Mouse (Mus musculus): ENCODE measurements around the gene Slc12a8. TPM values are rescaled to one million over a fixed set of nuclear protein-coding genes. Genes with fewer than 3 reads are reported as not detected.
A peak's percentile ranks its signal among the peaks of the same experiment; 100 is the strongest.
"Not testable (repeated sequence)": the region's sequence is repeated elsewhere in the genome, so short reads cannot be mapped to it uniquely, and the experiment has no call there.

Gene Slc12a8
- 1 to 10 TPM in 1 of 4 experiments, under 1 TPM in 3; 0.68 to 1.7 (median 0.86) TPM for total RNA-seq (2022)

DNA sequence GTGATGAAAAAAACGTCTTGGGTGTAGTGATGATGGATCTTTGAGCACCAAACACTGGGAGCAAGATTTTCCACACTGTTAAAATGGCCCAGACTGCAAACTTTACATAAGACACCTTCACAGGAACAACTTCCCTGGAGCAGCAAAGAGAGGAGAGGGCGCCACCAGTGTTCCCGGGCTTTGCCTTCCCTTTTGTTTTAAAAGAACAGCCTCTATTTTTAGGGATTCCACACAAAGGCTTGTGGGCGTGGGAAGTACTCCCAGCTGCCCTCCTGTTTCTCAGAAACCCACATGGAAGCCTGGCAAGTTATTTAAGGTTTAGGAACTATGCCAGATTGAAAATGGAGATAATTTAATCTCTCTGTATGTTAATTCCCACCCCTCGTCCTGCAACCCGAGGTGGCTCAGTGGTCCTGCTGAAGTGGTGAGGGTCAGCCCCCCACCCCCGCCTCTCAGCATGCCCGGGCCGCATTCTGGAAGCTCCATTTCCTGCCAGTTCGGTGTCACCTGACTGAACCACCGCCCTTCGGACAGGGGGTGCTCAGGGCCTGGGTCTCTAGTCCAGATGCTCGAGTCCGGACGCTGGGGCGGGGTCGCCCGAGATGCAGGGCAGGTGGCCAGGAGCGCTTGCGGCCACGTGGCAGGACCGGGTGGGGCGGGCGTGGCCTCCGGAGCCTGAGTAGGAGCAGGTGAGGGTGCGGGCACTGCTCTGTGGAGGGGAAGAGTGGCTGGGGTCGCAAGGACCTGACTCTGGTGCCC, at the start of gene Slc12a8:
TSS of gene Slc12a8 (plus strand) at position 522 of the 759 bp plus-strand sequence.
- peak; percentile 54 to 62 for DNase-seq (ENCODE audit: low spot score in 2 of 2)

- no peak for DNase-seq (ENCODE audit: low spot score in 2 of 2)
Measured at GRCm38 (mm10) chr16:33467451-33467850, 49.7 kb upstream of the Slc12a8 start.

DNA sequence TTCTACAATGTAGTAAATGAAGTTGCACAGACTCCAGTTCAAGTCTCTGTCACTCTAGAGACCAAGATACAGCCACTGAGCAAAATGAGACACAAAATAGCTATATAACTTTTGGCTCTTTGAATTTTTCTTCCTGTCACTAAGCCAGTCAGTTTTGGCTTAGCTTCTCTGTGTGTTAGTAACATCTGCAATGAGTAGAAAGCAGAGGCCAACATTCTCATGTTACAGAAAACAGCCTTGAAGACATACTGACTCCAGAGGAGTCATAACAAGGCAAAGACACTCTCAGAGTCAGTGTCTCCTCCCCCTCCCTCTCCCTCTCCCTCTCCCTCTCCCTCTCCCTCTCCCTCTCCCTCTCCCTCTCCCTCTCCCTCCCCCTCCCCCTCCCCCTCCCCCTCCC, 47.2 kb upstream of the Slc12a8 start:
- no peak for DNase-seq (ENCODE audit: low spot score in 2 of 2)

DNA sequence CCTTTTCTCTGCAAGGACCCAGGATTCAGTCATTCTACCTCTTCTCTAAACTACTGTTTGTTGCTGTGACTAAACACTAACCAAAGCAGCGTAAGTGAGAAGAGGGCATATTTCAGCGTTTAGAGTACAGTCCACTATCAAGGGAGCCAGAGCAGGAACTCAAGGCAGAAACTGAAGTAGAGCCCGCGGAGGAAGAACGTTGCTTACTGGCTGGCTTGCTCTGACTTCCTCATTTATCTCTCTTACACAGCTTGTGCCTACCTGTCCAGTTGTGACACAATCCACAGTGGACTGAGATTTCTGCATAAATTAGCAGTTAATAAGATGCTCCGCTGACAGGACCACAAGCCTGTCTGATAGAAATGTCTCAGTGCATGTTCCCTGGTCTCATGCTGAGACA, 42.7 kb upstream of the Slc12a8 start:
- no peak for DNase-seq (ENCODE audit: low spot score in 2 of 2)

GRCm38 (mm10) chr16:33479926-33480325, 37.2 kb upstream of the Slc12a8 start:
- DNase-seq (ENCODE audit: low spot score in 2 of 2) = no peak

DNA sequence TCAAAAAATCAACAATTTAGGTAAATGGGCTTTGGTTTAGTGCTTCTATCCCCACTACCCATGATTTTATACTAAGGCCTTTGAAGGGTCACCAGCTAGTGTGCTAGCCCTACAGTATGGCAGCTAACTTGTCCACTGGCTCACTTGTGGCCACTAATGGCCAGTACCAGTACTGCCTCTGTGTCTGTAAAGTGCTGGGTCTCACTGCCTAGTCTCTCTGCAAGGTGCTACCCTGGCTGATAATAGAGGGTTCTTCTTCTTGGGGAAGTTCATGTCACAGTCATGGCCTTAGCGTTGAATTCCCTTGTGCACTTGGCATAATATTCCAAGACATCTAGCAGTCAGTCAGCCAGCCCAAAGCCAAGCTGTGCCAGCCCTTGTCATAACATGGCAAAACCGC, 36.0 kb upstream of the Slc12a8 start:
- DNase-seq (ENCODE audit: low spot score in 2 of 2) = no peak

- DNase-seq (ENCODE audit: low spot score in 2 of 2) = no peak
Measured at GRCm38 (mm10) chr16:33482309-33482708, 34.8 kb upstream of the Slc12a8 start.

GRCm38 (mm10) chr16:33487709-33488108, 29.4 kb upstream of the Slc12a8 start:
- no peak for DNase-seq (ENCODE audit: low spot score in 2 of 2)

DNA sequence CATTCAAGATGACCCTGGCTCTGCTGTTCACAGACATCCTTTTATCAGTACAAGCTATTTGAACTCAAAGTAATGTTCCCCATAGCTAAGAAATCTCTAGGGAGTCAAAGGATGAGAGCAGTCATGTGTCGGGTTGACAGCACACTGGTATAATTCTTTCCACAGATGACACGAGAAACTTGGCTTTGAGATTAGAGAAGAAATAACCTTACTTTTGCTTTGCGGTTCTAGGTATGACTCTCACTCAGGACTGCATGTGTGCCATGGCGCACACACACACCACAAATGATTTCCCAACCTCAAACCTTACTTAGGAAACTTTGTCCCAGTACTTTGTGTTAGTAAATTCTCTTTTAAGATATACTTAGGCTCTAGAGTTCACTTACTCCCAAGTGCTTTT, 22.8 kb upstream of the Slc12a8 start:
- DNase-seq (ENCODE audit: low spot score in 2 of 2) = no peak

GRCm38 (mm10) chr16:33508082-33508481, 9.0 kb upstream of the Slc12a8 start:
- DNase-seq (ENCODE audit: low spot score in 2 of 2) = no peak

DNA sequence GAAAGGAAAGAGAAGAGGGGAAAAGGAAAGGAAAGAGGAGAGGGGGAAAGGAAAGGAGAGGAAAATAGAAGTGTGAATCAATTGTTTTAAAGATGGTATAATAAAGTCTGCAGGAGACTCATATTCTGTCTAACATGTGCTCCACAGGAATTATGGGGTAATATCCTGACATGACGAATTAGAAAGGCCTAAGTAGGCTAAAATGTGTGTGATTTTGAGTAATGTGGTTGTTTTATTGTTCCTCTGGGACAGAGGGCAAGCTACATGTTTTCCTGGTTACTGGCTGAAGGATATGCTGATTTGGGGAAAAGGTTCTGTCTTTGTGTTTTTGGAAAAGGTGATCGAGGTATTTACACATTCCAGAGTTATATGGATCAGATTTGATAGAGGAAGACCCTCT, 7.9 kb upstream of the Slc12a8 start:
- DNase-seq (ENCODE audit: low spot score in 2 of 2) = not testable (repeated sequence)

DNA sequence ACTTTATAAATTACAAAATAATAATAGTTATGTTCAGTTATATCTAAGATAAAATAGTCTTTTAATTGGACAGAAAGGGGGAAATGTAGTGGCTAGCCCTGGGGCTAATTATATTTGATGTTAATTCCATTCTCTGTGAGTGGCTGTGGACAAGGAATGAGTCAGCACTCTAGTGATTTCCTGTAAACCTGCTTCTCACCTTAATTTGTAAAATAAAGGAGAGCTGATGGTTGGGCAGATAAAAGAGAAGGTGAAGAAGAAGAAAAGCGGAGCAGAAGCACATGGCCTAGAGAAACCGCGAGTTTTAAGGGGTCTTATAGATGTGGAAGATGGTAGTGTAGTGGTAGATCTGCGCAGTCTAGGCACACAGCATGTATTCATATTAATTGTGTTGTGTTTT, 6.3 kb upstream of the Slc12a8 start:
- DNase-seq (ENCODE audit: low spot score in 2 of 2) = not testable (repeated sequence)

- no peak for DNase-seq (ENCODE audit: low spot score in 2 of 2)
Measured at GRCm38 (mm10) chr16:33512555-33512954, 4.6 kb upstream of the Slc12a8 start.

GRCm38 (mm10) chr16:33517627-33518026, 499 bp downstream of the Slc12a8 start:
- no peak for DNase-seq (ENCODE audit: low spot score in 2 of 2)

DNA sequence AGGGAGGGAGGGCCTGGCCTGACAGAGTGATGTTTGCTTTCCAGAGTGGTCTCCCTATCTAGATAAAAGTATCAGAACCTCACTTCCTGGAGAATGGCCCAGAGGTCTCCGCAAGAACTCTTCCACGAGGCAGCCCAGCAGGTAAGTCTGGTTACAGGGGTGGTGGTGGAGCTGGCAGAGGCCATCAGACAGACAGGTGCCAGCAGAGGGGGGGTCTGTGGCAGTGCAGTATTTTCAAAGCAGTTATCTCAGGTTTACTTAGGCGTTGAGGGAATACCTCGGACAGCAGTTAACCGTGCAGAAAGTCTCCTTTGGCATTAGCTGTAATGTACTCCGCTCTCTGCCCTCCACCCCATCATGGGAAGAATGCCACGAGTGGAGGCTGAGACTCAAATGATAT, 1.1 kb downstream of the Slc12a8 start:
- no peak for DNase-seq (ENCODE audit: low spot score in 2 of 2)

- no peak for DNase-seq (ENCODE audit: low spot score in 2 of 2)
Measured at GRCm38 (mm10) chr16:33519916-33520568, 2.9 kb downstream of the Slc12a8 start.

DNA sequence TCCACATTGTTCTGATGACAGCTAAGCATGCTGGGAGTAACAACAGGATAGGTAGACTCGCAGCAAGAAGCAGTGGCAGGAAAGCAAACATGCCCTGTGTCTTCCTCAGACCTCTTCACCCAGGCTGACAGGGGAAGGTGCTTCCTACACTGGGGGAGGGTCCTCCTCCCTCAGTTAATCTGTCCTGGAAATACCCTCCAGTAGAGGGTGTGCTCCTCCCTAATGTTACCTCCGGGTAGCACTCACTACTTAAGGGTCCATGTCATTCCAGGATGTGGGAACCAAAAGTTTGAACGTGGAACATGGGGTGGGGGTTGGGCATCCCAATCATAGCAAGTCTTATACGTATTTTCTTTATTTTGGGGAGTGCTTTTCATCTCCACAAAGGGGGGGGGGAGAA, 5.4 kb downstream of the Slc12a8 start:
- DNase-seq (ENCODE audit: low spot score in 2 of 2) = no peak

- DNase-seq (ENCODE audit: low spot score in 2 of 2) = no peak
Measured at GRCm38 (mm10) chr16:33523571-33523970, 6.4 kb downstream of the Slc12a8 start.

DNA sequence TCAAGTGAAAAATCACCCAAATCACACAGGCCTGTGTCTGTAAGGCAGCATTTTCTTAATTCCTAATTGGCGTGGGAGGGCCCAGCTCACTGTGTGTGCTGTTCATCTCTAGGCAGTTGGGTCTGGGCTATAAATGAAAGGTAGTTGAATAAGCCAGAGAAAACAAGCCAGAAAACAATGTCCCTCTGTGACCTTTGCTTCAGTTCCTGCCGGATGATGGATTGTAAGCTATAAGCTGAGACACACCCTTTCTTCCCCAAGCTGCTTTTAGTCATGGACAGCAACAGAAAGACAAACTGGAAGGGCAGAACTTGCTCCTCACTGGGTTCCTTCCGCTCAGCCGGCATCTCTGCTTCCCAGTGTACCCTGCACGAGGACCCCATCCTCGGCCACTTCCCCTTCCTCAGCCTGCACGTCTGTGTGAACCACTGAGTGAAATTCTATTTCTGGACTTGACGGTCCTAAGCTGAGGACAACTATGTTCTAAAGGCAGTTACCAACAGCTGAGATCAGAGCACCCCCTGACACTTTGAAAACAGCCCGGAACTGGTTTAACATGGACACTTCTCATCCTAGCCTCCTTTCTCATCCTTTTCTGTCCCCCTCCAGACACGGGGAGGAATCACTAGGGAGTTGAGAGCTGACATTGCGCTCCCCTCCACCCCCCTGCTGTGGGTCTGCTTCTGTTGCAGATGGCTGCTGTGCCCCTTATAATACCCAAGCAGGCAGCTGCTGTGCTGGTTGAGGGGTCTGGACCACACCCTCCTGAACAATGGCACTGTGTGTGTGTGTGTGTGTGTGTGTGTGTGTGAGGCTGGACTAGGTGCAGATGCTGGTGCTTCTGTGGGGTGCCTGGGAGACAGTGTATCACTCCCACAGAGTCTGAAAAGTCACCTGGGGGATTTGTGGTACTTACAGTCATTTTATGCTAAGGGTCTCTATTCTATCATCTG, 12.7 kb downstream of the Slc12a8 start:
- no peak for DNase-seq (ENCODE audit: low spot score in 2 of 2)

GRCm38 (mm10) chr16:33531184-33531583, 14.1 kb downstream of the Slc12a8 start:
- no peak for DNase-seq (ENCODE audit: low spot score in 2 of 2)

DNA sequence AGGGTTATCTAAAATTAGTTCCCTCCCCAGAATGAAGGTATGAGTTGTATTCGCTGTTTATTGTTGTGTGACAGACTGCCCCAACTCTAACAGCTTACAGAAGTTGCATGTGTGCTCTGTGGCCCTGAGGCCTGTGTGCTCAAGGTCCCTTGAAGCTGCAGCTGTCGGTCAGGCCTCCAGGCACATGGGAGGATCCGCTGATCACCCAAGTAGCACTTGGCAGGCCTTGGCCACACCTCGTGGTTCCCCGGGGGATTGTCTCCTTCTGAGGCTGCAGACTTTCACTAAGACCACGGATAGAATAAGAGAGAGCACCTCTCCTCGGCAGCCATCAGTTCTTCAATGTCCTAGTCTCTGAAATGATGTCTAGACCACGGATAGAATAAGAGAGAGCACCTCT, 19.3 kb downstream of the Slc12a8 start:
- DNase-seq (ENCODE audit: low spot score in 2 of 2) = no peak

All from layer of hippocampus, adult 8-10 months (tissue).